In genomic region chr7:30220008-30220356, GRCm38 (mm10) we compare ENCODE assay signal across 8 mouse cellular contexts. TPM values are rescaled to one million over a fixed set of nuclear protein-coding genes. Genes with fewer than 3 reads are reported as not detected.
DNase-seq lines count a peak whose midpoint lies in the region; ATAC-seq and TF ChIP-seq lines count a peak whose summit lies in the region.

No protein-coding gene starts in this region.

- TF ChIP-seq POLR2A in cerebellum, adult 2 months (IDR thresholded peaks at IDR 0.05; ENCODE audit: borderline replicate concordance, insufficient read depth, low read length) = no peak

- intact Hi-C loops in left cerebral cortex, postnatal 14 days (cut with DNase I) = no loop called here
- intact Hi-C loops in left cerebral cortex, postnatal 36 days (cut with DNase I) = no loop called here

- WGBS in cerebellum, adult 2 months = 17% methylated on average over 11 of the region's 11 CpGs
- WGBS in embryonic facial prominence, embryonic 11.5 days = 21% methylated on average over 11 of the region's 11 CpGs

- H3K27ac ChIP-seq in cerebellum, adult 2 months (ENCODE audit: insufficient read depth, low read length) = 0 out of 2 replicates have a peak overlapping the region, but pooled peaks have one; percentile 26
- no peak overlapping the region for H3K27ac ChIP-seq in embryonic facial prominence, embryonic 11.5 days (replicated peaks; ENCODE audit: low read depth, low read length)

- H3K4me3 ChIP-seq in cerebellum, adult 2 months (replicated peaks; ENCODE audit: insufficient read depth, low read depth, low read length) = peak overlapping the region; percentile 53
- peak overlapping the region; percentile 46 for H3K4me3 ChIP-seq in embryonic facial prominence, embryonic 11.5 days (ENCODE audit: low read depth, low read length)
- peak overlapping the region; percentile 90 for H3K4me3 ChIP-seq in megakaryocyte, embryonic 14.5 days (replicated peaks)

- ATAC-seq in embryonic facial prominence, embryonic 11.5 days (replicated peaks; ENCODE audit: insufficient number of reproducible peaks, low FRiP score, low TSS enrichment, low read depth) = no peak

- no peaks in the 10 kb centered on the region for H3K27me3 ChIP-seq in cerebellum, adult 2 months (ENCODE audit: control insufficient read depth, insufficient read depth, low read length)
- H3K27me3 ChIP-seq in embryonic facial prominence, embryonic 11.5 days (ENCODE audit: control insufficient read depth, insufficient read depth, low read length) = no peaks in the 10 kb centered on the region
- no peaks in the 10 kb centered on the region for H3K27me3 ChIP-seq in megakaryocyte, embryonic 14.5 days (replicated peaks)

- DNase-seq in cerebellum, adult 2 months = no peak
- DNase-seq in cerebellum, postnatal 36 days = no peak
- DNase-seq in embryonic facial prominence, embryonic 11.5 days (ENCODE audit: low spot score) = no peak
- DNase-seq in kidney, adult 18-20 months = peak; percentile 60
- DNase-seq in T-cell, adult 2 months (ENCODE audit: low spot score) = no peak
- no peak for DNase-seq in left cerebral cortex, postnatal 14 days (ENCODE audit: low spot score in 2 of 2)
- no peak for DNase-seq in left cerebral cortex, postnatal 36 days (ENCODE audit: low spot score in 2 of 2)

- H3K36me3 ChIP-seq in embryonic facial prominence, embryonic 11.5 days (replicated peaks; ENCODE audit: control insufficient read depth, insufficient read depth, low read depth, low read length) = peaks cover 4% of the 10 kb centered on the region
- H3K36me3 ChIP-seq in megakaryocyte, embryonic 14.5 days (replicated peaks; ENCODE audit: low read length) = peaks cover 28% of the 10 kb centered on the region

- peaks cover 7% of the 10 kb centered on the region; the same call in 1 of the 2 replicates for H3K4me1 ChIP-seq in cerebellum, adult 2 months (ENCODE audit: control insufficient read depth, insufficient read depth, low read length)
- H3K4me1 ChIP-seq in embryonic facial prominence, embryonic 11.5 days (ENCODE audit: control insufficient read depth, insufficient read depth, low read length) = 0 out of 2 replicates have a peak, but pooled peaks cover 2% of the 10 kb centered on the region
- peaks cover 27% of the 10 kb centered on the region for H3K4me1 ChIP-seq in megakaryocyte, embryonic 14.5 days

- peak overlapping the region; percentile 80 for H3K4me2 ChIP-seq in embryonic facial prominence, embryonic 11.5 days (ENCODE audit: low read depth, low read length)

- TF ChIP-seq CTCF in cerebellum, adult 2 months (IDR thresholded peaks at IDR 0.05; ENCODE audit: borderline replicate concordance, insufficient read depth, low read depth, low read length) = no peak

- no peaks in the 10 kb centered on the region for H3K9me3 ChIP-seq in embryonic facial prominence, embryonic 11.5 days (replicated peaks; ENCODE audit: control insufficient read depth, low read length)
- H3K9me3 ChIP-seq in megakaryocyte, embryonic 14.5 days = peaks cover 17% of the 10 kb centered on the region

- H3K9ac ChIP-seq in embryonic facial prominence, embryonic 11.5 days (replicated peaks; ENCODE audit: low read length) = peak overlapping the region; percentile 64

RNA-seq across cellular contexts. Expression of gene Polr2i, which starts 11.8 kb away (rescaled TPM):
- 167 and 182 TPM in 2 replicates for polyA plus RNA-seq in cerebellum, adult 2 months (2012; rRNA removed)
- polyA plus RNA-seq in embryonic facial prominence, embryonic 11.5 days (2014; fragmentation: Nextera tagmentation; extraction: Ambion mirVana) = 166 and 177 TPM in 2 replicates
- 13.7 and 67.3 TPM in 2 replicates for polyA plus RNA-seq in megakaryocyte, embryonic 14.5 days (2012; ENCODE audit: insufficient read depth, low replicate concordance)
- total RNA-seq in left cerebral cortex, postnatal 14 days (2021) = 10 to 100 TPM; 55.8 to 59.8 TPM
- total RNA-seq in left cerebral cortex, postnatal 36 days (2021) = 10 to 100 TPM; 45.6 to 53.4 TPM

RNA-seq across cellular contexts. Expression of gene Tbcb, which starts 12.1 kb away (rescaled TPM):
- 134 and 147 TPM in 2 replicates for polyA plus RNA-seq in cerebellum, adult 2 months (2012; rRNA removed)
- 245 and 256 TPM in 2 replicates for polyA plus RNA-seq in embryonic facial prominence, embryonic 11.5 days (2014; fragmentation: Nextera tagmentation; extraction: Ambion mirVana)
- polyA plus RNA-seq in megakaryocyte, embryonic 14.5 days (2012; ENCODE audit: insufficient read depth, low replicate concordance) = 21.7 and 73.2 TPM in 2 replicates
- 100 to 1,000 TPM; 149 to 153 TPM for total RNA-seq in left cerebral cortex, postnatal 14 days (2021)
- 100 to 1,000 TPM; 135 to 142 TPM for total RNA-seq in left cerebral cortex, postnatal 36 days (2021)

RNA-seq across cellular contexts. Expression of gene Ovol3, which starts 15.5 kb away (rescaled TPM):
- polyA plus RNA-seq in cerebellum, adult 2 months (2012; rRNA removed) = not detected in 2 replicates
- polyA plus RNA-seq in embryonic facial prominence, embryonic 11.5 days (2014; fragmentation: Nextera tagmentation; extraction: Ambion mirVana) = not detected in 2 replicates
- not detected in 2 replicates for polyA plus RNA-seq in megakaryocyte, embryonic 14.5 days (2012; ENCODE audit: insufficient read depth, low replicate concordance)
- not detected for total RNA-seq in left cerebral cortex, postnatal 14 days (2021)
- not detected for total RNA-seq in left cerebral cortex, postnatal 36 days (2021)

RNA-seq across cellular contexts. Expression of gene Capns1, which starts 21.4 kb away (rescaled TPM):
- 463 and 475 TPM in 2 replicates for polyA plus RNA-seq in cerebellum, adult 2 months (2012; rRNA removed)
- polyA plus RNA-seq in embryonic facial prominence, embryonic 11.5 days (2014; fragmentation: Nextera tagmentation; extraction: Ambion mirVana) = 56.8 and 56.9 TPM in 2 replicates
- polyA plus RNA-seq in megakaryocyte, embryonic 14.5 days (2012; ENCODE audit: insufficient read depth, low replicate concordance) = 122 and 208 TPM in 2 replicates
- total RNA-seq in left cerebral cortex, postnatal 14 days (2021) = 100 to 1,000 TPM; 194 to 196 TPM
- total RNA-seq in left cerebral cortex, postnatal 36 days (2021) = 100 to 1,000 TPM; 175 to 181 TPM

RNA-seq across cellular contexts. Expression of gene Cox7a1, which starts 36.0 kb away (rescaled TPM):
- 24.7 and 32.0 TPM in 2 replicates for polyA plus RNA-seq in cerebellum, adult 2 months (2012; rRNA removed)
- 2.4 and 3.0 TPM in 2 replicates for polyA plus RNA-seq in embryonic facial prominence, embryonic 11.5 days (2014; fragmentation: Nextera tagmentation; extraction: Ambion mirVana)
- 2.4 TPM in 1 of 2 replicates, not detected in the other for polyA plus RNA-seq in megakaryocyte, embryonic 14.5 days (2012; ENCODE audit: insufficient read depth, low replicate concordance)
- total RNA-seq in left cerebral cortex, postnatal 14 days (2021) = 1 to 10 TPM; 3.4 to 4.9 TPM
- 1 to 10 TPM; 5.8 to 6.0 TPM for total RNA-seq in left cerebral cortex, postnatal 36 days (2021)
